Mouse (Mus musculus) bone marrow, adult 2 months (tissue): ENCODE measurements around the gene Xrcc3.

ENCODE experiments used
- CTCF ChIP-seq: fragments of 200-500 bp; IDR thresholded peaks from 2 replicates; pipeline ENCODE4 v1.5.1; 2011; ENCODE audit warnings: low read length, control low read depth; ENCODE audit not compliant: control insufficient read depth, insufficient read depth
- POLR2A ChIP-seq: fragments of 200-500 bp; IDR thresholded peaks from 2 replicates; pipeline ENCODE4 v1.6.1; 2011; ENCODE audit warnings: low read depth, mild to moderate bottlenecking, control low read depth, low read length, borderline replicate concordance; ENCODE audit not compliant: control insufficient read depth

- TF ChIP-seq CTCF (no peak), POLR2A (no peak)
These were observed 59.0 kb downstream of the Xrcc3 start for GRCm38 (mm10) chr12:111754710-111755109.
